Mouse (Mus musculus): ENCODE data around the gene Sprr2b. TPM values are rescaled to one million over a fixed set of nuclear protein-coding genes. Genes with fewer than 3 reads are reported as not detected.
"Not testable (repeated sequence)": the region's sequence is repeated elsewhere in the genome, so short reads cannot be mapped to it uniquely, and the experiment has no call there.

Gene Sprr2b
- polyA plus RNA-seq (2011; ENCODE audit: insufficient read depth, insufficient read length, low read depth, missing spikeins), result not detected in 2 replicates

GRCm38 (mm10) chr3:92316320-92316719 lies at the start of gene Sprr2b:
Gene Sprr2b (plus strand): TSS chr3:92316620.
- H3K9me3 ChIP-seq (replicated peaks; ENCODE audit: control insufficient read depth, insufficient read depth, low read length, poor library complexity, severe bottlenecking), result no peaks in the 10 kb centered on the region
- H3K4me1 ChIP-seq (ENCODE audit: control insufficient read depth, insufficient read depth, low read length), result no peaks in the 10 kb centered on the region
- H3K9ac ChIP-seq (ENCODE audit: low read depth, poor library complexity, severe bottlenecking), result no peak within 1 kb of the TSS
- TF ChIP-seq EP300 (IDR thresholded peaks at IDR 0.05; ENCODE audit: insufficient read depth, low read depth, low read length), result no peak
- TF ChIP-seq CTCF (IDR thresholded peaks at IDR 0.05; ENCODE audit: low read depth, low read length), result no peak
- no peak for TF ChIP-seq POLR2A (IDR thresholded peaks at IDR 0.05; ENCODE audit: insufficient read depth, low read length)
- H3K36me3 ChIP-seq (ENCODE audit: control insufficient read depth, insufficient read depth, low read length, poor library complexity, severe bottlenecking), result no peaks in the 10 kb centered on the region
- H3K4me3 ChIP-seq (ENCODE audit: low read depth, low read length), result no peak within 1 kb of the TSS
- H3K27ac ChIP-seq (ENCODE audit: insufficient read depth, low read length), result no peak within 1 kb of the TSS
- H3K27me3 ChIP-seq (ENCODE audit: control insufficient read depth, insufficient read depth, low read length, poor library complexity, severe bottlenecking), result no peaks in the 10 kb centered on the region

- H3K4me3 ChIP-seq (ENCODE audit: low read depth, low read length); H3K9me3 ChIP-seq (replicated peaks; ENCODE audit: control insufficient read depth, insufficient read depth, low read length, poor library complexity, severe bottlenecking); H3K9ac ChIP-seq (ENCODE audit: low read depth, poor library complexity, severe bottlenecking); H3K36me3 ChIP-seq (ENCODE audit: control insufficient read depth, insufficient read depth, low read length, poor library complexity, severe bottlenecking); H3K4me1 ChIP-seq (ENCODE audit: control insufficient read depth, insufficient read depth, low read length); H3K27ac ChIP-seq (ENCODE audit: insufficient read depth, low read length); H3K27me3 ChIP-seq (ENCODE audit: control insufficient read depth, insufficient read depth, low read length, poor library complexity, severe bottlenecking): not testable (repeated sequence)
Measured at GRCm38 (mm10) chr3:92271414-92271985, 44.9 kb upstream of the Sprr2b start.

GRCm38 (mm10) chr3:92273504-92273903 lies 42.9 kb upstream of the Sprr2b start:
- not testable (repeated sequence) for H3K4me1 ChIP-seq (ENCODE audit: control insufficient read depth, insufficient read depth, low read length); H3K36me3 ChIP-seq (ENCODE audit: control insufficient read depth, insufficient read depth, low read length, poor library complexity, severe bottlenecking); H3K9me3 ChIP-seq (replicated peaks; ENCODE audit: control insufficient read depth, insufficient read depth, low read length, poor library complexity, severe bottlenecking); H3K27me3 ChIP-seq (ENCODE audit: control insufficient read depth, insufficient read depth, low read length, poor library complexity, severe bottlenecking); H3K4me3 ChIP-seq (ENCODE audit: low read depth, low read length); H3K27ac ChIP-seq (ENCODE audit: insufficient read depth, low read length); H3K9ac ChIP-seq (ENCODE audit: low read depth, poor library complexity, severe bottlenecking)

- H3K4me3 ChIP-seq (ENCODE audit: low read depth, low read length); H3K27ac ChIP-seq (ENCODE audit: insufficient read depth, low read length); H3K4me1 ChIP-seq (ENCODE audit: control insufficient read depth, insufficient read depth, low read length); H3K27me3 ChIP-seq (ENCODE audit: control insufficient read depth, insufficient read depth, low read length, poor library complexity, severe bottlenecking); H3K36me3 ChIP-seq (ENCODE audit: control insufficient read depth, insufficient read depth, low read length, poor library complexity, severe bottlenecking); H3K9ac ChIP-seq (ENCODE audit: low read depth, poor library complexity, severe bottlenecking); H3K9me3 ChIP-seq (replicated peaks; ENCODE audit: control insufficient read depth, insufficient read depth, low read length, poor library complexity, severe bottlenecking): not testable (repeated sequence)
Measured at GRCm38 (mm10) chr3:92274018-92274417, 42.4 kb upstream of the Sprr2b start.

GRCm38 (mm10) chr3:92279663-92280062 lies 36.8 kb upstream of the Sprr2b start:
- not testable (repeated sequence) for H3K9ac ChIP-seq (ENCODE audit: low read depth, poor library complexity, severe bottlenecking); H3K9me3 ChIP-seq (replicated peaks; ENCODE audit: control insufficient read depth, insufficient read depth, low read length, poor library complexity, severe bottlenecking); H3K36me3 ChIP-seq (ENCODE audit: control insufficient read depth, insufficient read depth, low read length, poor library complexity, severe bottlenecking); H3K4me1 ChIP-seq (ENCODE audit: control insufficient read depth, insufficient read depth, low read length); H3K27me3 ChIP-seq (ENCODE audit: control insufficient read depth, insufficient read depth, low read length, poor library complexity, severe bottlenecking); H3K4me3 ChIP-seq (ENCODE audit: low read depth, low read length); H3K27ac ChIP-seq (ENCODE audit: insufficient read depth, low read length)

GRCm38 (mm10) chr3:92280963-92281606 lies 35.3 kb upstream of the Sprr2b start:
- H3K36me3 ChIP-seq (ENCODE audit: control insufficient read depth, insufficient read depth, low read length, poor library complexity, severe bottlenecking); H3K9me3 ChIP-seq (replicated peaks; ENCODE audit: control insufficient read depth, insufficient read depth, low read length, poor library complexity, severe bottlenecking); H3K9ac ChIP-seq (ENCODE audit: low read depth, poor library complexity, severe bottlenecking); H3K27ac ChIP-seq (ENCODE audit: insufficient read depth, low read length); H3K4me1 ChIP-seq (ENCODE audit: control insufficient read depth, insufficient read depth, low read length); H3K4me3 ChIP-seq (ENCODE audit: low read depth, low read length); H3K27me3 ChIP-seq (ENCODE audit: control insufficient read depth, insufficient read depth, low read length, poor library complexity, severe bottlenecking): not testable (repeated sequence)

GRCm38 (mm10) chr3:92285101-92285500 lies 31.3 kb upstream of the Sprr2b start, which contains the start of gene Sprr2a3:
Gene Sprr2a3 (plus strand): TSS chr3:92285417.
- H3K36me3 ChIP-seq (ENCODE audit: control insufficient read depth, insufficient read depth, low read length, poor library complexity, severe bottlenecking); H3K9ac ChIP-seq (ENCODE audit: low read depth, poor library complexity, severe bottlenecking); H3K9me3 ChIP-seq (replicated peaks; ENCODE audit: control insufficient read depth, insufficient read depth, low read length, poor library complexity, severe bottlenecking); H3K4me3 ChIP-seq (ENCODE audit: low read depth, low read length); H3K4me1 ChIP-seq (ENCODE audit: control insufficient read depth, insufficient read depth, low read length); H3K27me3 ChIP-seq (ENCODE audit: control insufficient read depth, insufficient read depth, low read length, poor library complexity, severe bottlenecking); H3K27ac ChIP-seq (ENCODE audit: insufficient read depth, low read length): not testable (repeated sequence)

- H3K4me1 ChIP-seq (ENCODE audit: control insufficient read depth, insufficient read depth, low read length); H3K9ac ChIP-seq (ENCODE audit: low read depth, poor library complexity, severe bottlenecking): not testable (repeated sequence)
Measured at GRCm38 (mm10) chr3:92288489-92288888, 27.9 kb upstream of the Sprr2b start.

More at GRCm38 (mm10) chr3:92288489-92288888, 27.9 kb upstream of the Sprr2b start:
- H3K9me3 ChIP-seq (replicated peaks; ENCODE audit: control insufficient read depth, insufficient read depth, low read length, poor library complexity, severe bottlenecking); H3K4me3 ChIP-seq (ENCODE audit: low read depth, low read length); H3K27me3 ChIP-seq (ENCODE audit: control insufficient read depth, insufficient read depth, low read length, poor library complexity, severe bottlenecking); H3K36me3 ChIP-seq (ENCODE audit: control insufficient read depth, insufficient read depth, low read length, poor library complexity, severe bottlenecking); H3K27ac ChIP-seq (ENCODE audit: insufficient read depth, low read length): not testable (repeated sequence)
